Mouse (Mus musculus): ENCODE results near the gene Gm10720.
"Not testable (repeated sequence)": the region's sequence is repeated elsewhere in the genome, so short reads cannot be mapped to it uniquely, and the experiment has no call there.

Gene Gm10720

DNA sequence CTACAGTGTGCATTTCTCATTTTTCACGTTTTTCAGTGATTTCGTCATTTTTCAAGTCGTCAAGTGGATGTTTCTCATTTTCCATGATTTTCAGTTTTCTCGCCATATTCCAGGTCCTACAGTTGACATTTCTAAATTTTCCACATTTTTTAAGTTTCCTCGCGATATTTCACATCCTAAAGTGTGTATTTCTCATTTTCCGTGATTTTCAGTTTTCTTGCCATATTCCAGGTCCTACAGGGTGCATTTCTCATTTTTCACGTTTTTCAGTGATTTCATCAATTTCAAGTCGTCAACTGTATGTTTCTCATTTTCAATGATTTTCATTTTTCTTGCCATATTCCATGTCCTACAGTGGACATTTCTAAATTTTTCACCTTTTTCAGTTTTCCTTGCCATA, at the start of gene Gm10720:
Gene Gm10720 (plus strand): TSS at position 301 of the 400 bp plus-strand sequence.
- not testable (repeated sequence) for DNase-seq (ENCODE audit: extremely low spot score, low spot score)

DNA sequence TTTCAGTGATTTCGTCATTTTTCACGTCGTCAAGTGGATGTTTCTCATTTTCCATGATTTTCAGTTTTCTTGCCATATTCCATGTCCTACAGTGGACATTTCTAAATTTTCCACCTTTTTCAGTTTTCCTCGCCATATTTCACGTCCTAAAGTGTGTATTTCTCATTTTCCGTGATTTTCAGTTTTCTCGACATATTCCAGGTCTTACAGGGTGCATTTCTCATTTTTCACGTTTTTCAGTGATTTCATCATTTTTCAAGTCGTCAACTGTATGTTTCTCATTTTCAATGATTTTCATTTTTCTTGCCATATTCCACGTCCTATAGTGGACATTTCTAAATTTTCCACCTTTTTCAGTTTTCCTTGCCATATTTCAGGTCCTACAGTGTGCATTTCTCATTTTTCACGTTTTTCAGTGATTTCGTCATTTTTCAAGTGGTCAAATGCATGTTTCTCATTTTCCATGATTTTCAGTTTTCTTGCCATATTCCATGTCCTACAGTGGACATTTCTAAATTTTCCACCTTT, 14.9 kb upstream of the Gm10720 start, which contains the start of gene Gm10722:
Gene Gm10722 (plus strand): TSS at position 478 of the 528 bp plus-strand sequence.
- peak; percentile 33 for DNase-seq (ENCODE audit: extremely low spot score, low spot score)

DNA sequence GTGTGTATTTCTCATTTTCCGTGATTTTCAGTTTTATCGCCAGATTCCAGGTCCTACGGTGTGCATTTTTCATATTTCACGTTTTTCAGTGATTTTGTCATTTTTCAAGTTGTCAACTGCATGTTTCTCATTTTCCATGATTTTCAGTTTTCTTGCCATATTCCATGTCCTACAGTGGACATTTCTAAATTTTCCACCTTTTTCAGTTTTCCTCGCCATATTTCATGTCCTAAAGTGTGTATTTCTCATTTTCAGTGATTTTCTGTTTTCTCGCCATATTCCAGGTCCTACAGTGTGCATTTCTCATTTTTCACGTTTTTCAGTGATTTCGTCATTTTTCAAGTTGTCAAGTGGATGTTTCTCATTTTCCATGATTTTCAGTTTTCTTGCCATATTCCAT, 14.4 kb upstream of the Gm10720 start:
- not testable (repeated sequence) for DNase-seq (ENCODE audit: extremely low spot score, low spot score)

DNA sequence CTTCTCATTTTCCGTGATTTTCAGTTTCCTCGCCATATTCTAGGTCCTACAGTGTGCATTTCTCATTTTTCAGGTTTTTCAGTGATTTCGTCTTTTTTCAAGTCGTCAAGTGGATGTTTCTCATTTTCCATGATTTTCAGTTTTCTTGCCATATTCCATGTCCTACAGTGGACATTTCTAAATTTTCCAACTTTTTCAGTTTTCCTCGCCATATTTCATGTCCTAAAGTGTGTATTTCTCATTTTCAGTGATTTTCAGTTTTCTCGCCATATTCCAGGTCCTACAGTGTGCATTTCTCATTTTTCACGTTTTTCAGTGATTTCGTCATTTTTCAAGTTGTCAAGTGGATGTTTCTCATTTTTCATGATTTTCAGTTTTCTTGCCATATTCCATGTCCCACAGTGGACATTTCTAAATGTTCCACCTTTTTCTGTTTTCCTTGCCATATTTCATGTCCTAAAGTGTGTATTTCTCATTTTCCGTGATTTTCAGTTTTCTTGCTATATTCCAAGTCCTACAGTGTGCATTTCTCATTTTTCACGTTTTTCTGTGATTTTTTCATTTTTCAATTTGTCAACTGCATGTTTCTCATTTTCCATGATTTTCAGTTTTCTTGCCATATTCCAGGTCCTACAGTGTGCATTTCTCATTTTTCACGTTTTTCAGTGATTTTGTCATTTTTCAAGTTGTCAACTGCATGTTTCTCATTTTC, 13.3 kb upstream of the Gm10720 start:
- DNase-seq (ENCODE audit: extremely low spot score, low spot score): peak; percentile 63

DNA sequence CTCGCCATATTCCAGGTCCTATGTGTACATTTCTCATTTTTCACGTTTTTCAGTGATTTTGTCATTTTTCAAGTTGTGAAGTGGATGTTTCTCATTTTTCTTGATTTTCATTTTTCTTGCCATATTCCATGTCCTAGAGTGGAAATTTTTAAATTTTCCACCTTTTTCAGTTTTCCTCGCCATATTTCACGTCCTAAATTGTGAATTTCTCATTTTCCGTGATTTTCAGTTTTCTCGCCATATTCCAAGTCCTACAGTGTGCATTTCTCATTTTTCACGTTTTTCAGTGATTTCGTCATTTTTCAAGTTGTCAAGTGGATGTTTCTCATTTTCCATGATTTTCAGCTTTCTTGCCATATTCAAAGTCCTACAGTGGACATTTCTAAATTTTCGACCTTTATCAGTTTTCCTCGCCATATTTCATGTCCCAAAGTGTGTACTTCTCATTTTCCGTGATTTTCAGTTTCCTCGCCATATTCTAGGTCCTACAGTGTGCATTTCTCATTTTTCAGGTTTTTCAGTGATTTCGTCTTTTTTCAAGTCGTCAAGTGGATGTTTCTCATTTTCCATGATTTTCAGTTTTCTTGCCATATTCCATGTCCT, 12.6 kb upstream of the Gm10720 start, which contains the start of gene Gm11168:
Gene Gm11168 (plus strand): TSS at position 553 of the 603 bp plus-strand sequence.
- not testable (repeated sequence) for DNase-seq (ENCODE audit: extremely low spot score, low spot score)

DNA sequence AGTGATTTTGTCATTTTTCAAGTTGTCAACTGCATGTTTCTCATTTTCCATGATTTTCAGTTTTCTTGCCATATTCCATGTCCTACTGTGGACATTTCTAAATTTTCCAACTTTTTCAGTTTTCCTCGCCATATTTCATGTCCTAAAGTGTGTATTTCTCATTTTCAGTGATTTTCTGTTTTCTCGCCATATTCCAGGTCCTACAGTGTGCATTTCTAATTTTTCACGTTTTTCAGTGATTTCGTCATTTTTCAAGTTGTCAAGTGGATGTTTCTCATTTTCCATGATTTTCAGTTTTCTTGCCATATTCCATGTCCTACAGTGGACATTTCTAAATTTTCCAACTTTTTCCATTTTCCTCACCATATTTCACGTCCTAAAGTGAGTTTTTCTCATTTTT, 9.3 kb upstream of the Gm10720 start:
- not testable (repeated sequence) for DNase-seq (ENCODE audit: extremely low spot score, low spot score)

DNA sequence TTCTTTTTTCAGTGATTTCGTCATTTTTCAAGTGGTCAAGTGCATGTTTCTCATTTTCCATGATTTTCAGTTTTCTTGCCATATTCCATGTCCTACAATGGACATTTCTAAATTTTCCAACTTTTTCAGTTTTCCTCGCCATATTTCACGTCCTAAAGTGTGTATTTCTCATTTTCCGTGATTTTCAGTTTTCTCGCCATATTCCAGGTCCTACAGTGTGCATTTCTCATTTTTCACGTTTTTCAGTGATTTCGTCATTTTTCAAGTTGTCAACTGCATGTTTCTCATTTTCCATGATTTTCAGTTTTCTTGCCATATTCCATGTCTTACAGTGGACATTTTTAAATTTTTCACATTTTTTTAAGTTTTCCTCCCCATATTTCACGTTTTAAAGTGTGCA, 8.8 kb upstream of the Gm10720 start:
- DNase-seq (ENCODE audit: extremely low spot score, low spot score): not testable (repeated sequence)

DNA sequence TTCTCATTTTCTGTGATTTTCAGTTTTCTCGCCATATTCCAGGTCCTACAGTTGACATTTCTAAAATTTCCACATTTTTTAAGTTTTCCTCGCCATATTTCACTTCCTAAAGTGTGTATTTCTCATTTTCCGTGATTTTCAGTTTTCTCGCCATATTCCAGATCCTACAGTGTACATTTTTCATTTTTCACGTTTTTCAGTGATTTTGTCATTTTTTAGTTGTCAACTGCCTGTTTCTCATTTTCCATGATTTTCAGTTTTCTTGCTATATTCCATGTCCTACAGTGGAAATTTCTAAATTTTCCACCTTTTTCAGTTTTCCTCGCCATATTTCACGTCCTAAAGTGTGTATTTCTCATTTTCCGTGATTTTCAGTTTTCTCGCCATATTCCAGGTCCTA, 8.2 kb upstream of the Gm10720 start:
- DNase-seq (ENCODE audit: extremely low spot score, low spot score): peak; percentile 15

DNA sequence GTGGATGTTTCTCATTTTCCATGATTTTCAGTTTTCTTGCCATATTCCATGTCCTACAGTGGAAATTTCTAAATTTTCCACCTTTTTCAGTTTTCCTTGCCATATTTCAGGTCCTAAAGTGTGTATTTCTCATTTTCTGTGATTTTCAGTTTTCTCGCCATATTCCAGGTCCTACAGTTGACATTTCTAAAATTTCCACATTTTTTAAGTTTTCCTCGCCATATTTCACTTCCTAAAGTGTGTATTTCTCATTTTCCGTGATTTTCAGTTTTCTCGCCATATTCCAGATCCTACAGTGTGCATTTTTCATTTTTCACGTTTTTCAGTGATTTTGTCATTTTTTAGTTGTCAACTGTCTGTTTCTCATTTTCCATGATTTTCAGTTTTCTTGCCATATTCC, 6.1 kb upstream of the Gm10720 start:
- DNase-seq (ENCODE audit: extremely low spot score, low spot score): not testable (repeated sequence)

DNA sequence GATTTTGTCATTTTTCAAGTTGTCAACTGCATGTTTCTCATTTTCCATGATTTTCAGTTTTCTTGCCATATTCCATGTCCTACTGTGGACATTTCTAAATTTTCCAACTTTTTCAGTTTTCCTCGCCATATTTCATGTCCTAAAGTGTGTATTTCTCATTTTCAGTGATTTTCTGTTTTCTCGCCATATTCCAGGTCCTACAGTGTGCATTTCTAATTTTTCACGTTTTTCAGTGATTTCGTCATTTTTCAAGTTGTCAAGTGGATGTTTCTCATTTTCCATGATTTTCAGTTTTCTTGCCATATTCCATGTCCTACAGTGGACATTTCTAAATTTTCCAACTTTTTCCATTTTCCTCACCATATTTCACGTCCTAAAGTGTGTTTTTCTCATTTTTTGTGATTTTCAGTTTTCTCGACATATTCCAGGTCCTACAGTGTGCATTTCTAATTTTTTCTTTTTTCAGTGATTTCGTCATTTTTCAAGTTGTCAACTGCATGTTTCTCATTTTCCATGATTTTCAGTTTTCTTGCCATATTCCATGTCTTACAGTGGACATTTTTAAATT, 3.3 kb upstream of the Gm10720 start:
- DNase-seq (ENCODE audit: extremely low spot score, low spot score): not testable (repeated sequence)

DNA sequence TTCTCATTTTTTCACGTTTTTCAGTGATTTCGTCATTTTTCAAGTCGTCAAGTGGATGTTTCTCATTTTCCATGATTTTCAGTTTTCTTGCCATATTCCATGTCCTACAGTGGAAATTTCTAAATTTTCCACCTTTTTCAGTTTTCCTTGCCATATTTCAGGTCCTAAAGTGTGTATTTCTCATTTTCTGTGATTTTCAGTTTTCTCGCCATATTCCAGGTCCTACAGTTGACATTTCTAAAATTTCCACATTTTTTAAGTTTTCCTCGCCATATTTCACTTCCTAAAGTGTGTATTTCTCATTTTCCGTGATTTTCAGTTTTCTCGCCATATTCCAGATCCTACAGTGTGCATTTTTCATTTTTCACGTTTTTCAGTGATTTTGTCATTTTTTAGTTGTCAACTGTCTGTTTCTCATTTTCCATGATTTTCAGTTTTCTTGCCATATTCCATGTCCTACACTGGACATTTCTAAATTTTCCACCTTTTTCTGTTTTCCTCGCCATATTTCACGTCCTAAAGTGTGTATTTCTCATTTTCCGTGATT, 2.6 kb upstream of the Gm10720 start, which contains the start of gene Gm10721:
Gene Gm10721 (plus strand): TSS at position 408 of the 547 bp plus-strand sequence.
- DNase-seq (ENCODE audit: extremely low spot score, low spot score): not testable (repeated sequence)

DNA sequence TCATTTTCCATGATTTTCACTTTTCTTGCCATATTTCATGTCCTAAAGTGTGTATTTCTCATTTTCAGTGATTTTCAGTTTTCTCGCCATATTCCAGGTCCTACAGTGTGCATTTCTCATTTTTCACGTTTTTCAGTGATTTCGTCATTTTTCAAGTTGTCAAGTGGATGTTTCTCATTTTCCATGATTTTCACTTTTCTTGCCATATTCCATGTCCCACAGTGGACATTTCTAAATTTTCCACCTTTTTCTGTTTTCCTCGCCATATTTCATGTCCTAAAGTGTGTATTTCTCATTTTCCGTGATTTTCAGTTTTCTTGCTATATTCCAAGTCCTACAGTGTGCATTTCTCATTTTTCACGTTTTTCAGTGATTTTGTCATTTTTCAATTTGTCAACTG, 442 bp downstream of the Gm10720 start:
- not testable (repeated sequence) for DNase-seq (ENCODE audit: extremely low spot score, low spot score)

DNA sequence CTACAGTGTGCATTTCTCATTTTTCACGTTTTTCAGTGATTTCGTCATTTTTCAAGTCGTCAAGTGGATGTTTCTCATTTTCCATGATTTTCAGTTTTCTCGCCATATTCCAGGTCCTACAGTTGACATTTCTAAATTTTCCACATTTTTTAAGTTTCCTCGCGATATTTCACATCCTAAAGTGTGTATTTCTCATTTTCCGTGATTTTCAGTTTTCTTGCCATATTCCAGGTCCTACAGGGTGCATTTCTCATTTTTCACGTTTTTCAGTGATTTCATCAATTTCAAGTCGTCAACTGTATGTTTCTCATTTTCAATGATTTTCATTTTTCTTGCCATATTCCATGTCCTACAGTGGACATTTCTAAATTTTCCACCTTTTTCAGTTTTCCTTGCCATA, 1.7 kb downstream of the Gm10720 start, which contains the start of gene Gm10719:
Gene Gm10719 (plus strand): TSS at position 301 of the 400 bp plus-strand sequence.
- DNase-seq (ENCODE audit: extremely low spot score, low spot score): not testable (repeated sequence)

DNA sequence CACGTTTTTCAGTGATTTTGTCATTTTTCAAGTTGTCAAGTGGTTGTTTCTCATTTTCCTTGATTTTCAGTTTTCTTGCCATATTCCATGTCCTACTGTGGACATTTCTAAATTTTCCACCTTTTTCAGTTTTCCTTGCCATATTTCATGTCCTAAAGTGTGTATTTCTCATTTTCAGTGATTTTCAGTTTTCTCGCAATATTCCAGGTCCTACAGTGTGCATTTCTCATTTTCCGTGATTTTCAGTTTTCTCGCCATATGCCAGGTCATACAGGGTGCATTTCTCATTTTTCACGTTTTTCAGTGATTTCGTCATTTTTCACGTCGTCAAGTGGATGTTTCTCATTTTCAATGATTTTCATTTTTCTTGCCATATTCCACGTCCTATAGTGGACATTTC, 3.5 kb downstream of the Gm10720 start:
- DNase-seq (ENCODE audit: extremely low spot score, low spot score): not testable (repeated sequence)

DNA sequence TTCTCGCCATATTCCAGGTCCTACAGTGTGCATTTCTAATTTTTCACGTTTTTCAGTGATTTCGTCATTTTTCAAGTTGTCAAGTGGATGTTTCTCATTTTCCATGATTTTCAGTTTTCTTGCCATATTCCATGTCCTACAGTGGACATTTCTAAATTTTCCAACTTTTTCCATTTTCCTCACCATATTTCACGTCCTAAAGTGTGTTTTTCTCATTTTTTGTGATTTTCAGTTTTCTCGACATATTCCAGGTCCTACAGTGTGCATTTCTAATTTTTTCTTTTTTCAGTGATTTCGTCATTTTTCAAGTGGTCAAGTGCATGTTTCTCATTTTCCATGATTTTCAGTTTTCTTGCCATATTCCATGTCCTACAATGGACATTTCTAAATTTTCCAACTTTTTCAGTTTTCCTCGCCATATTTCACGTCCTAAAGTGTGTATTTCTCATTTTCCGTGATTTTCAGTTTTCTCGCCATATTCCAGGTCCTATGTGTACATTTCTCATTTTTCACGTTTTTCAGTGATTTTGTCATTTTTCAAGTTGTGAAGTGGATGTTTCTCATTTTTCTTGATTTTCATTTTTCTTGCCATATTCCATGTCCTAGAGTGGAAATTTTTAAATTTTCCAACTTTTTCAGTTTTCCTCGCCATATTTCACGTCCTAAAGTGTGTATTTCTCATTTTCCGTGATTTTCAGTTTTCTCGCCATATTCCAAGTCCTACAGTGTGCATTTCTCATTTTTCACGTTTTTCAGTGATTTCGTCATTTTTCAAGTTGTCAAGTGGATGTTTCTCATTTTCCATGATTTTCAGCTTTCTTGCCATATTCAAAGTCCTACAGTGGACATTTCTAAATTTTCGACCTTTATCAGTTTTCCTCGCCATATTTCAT, 4.6 kb downstream of the Gm10720 start:
- DNase-seq (ENCODE audit: extremely low spot score, low spot score): not testable (repeated sequence)

DNA sequence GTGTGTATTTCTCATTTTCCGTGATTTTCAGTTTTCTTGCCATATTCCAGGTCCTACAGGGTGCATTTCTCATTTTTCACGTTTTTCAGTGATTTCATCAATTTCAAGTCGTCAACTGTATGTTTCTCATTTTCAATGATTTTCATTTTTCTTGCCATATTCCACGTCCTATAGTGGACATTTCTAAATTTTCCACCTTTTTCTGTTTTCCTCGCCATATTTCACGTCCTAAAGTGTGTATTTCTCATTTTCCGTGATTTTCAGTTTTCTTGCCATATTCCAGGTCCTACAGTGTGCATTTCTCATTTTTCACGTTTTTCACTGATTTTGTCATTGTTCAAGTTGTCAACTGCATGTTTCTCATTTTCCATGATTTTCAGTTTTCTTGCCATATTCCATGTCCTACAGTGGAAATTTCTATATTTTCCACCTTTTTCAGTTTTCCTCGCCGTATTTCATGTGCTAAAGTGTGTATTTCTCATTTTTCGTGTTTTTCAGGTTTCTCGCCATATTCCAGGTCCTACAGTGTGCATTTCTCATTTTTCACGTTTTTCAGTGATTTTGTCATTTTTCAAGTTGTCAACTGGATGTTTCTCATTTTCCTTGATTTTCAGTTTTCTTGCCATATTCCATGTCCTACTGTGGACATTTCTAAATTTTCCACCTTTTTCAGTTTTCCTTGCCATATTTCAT, 7.0 kb downstream of the Gm10720 start:
- DNase-seq (ENCODE audit: extremely low spot score, low spot score): peak; percentile 15

DNA sequence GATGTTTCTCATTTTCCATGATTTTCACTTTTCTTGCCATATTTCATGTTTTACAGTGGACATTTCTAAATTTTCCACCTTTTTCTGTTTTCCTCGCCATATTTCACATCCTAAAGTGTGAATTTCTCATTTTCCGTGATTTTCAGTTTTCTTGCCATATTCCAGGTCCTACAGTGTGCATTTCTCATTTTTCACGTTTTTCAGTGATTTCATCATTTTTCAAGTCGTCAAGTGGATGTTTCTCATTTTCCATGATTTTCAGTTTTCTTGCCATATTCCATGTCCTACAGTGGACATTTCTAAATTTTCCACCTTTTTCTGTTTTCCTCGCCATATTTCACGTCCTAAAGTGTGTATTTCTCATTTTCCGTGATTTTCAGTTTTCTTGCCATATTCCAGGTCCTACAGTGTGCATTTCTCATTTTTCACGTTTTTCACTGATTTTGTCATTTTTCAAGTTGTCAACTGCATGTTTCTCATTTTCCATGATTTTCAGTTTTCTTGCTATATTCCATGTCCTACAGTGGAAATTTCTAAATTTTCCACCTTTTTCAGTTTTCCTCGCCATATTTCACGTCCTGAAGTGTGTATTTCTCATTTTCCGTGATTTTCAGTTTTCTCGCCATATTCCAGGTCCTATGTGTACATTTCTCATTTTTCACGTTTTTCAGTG, 8.0 kb downstream of the Gm10720 start, which contains the start of gene Gm10718:
Gene Gm10718 (plus strand): TSS at position 236 of the 673 bp plus-strand sequence.
- DNase-seq (ENCODE audit: extremely low spot score, low spot score): not testable (repeated sequence)

DNA sequence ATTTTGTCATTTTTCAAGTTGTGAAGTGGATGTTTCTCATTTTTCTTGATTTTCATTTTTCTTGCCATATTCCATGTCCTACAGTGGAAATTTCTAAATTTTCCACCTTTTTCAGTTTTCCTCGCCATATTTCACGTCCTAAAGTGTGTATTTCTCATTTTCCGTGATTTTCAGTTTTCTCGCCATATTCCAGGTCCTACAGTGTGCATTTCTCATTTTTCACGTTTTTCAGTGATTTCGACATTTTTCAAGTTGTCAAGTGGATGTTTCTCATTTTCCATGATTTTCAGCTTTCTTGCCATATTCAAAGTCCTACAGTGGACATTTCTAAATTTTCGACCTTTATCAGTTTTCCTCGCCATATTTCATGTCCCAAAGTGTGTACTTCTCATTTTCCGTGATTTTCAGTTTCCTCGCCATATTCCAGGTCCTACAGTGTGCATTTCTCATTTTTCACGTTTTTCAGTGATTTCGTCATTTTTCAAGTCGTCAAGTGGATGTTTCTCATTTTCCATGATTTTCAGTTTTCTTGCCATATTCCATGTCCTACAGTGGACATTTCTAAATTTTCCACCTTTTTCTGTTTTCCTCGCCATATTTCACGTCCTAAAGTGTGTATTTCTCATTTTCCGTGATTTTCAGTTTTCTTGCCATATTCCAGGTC, 8.7 kb downstream of the Gm10720 start:
- not testable (repeated sequence) for DNase-seq (ENCODE audit: extremely low spot score, low spot score)

Data from neural tube, embryonic 10.5 days (tissue).